Mouse (Mus musculus) heart, postnatal 0 days (tissue): ENCODE results near the gene Sema6c. TPM values are rescaled to one million over a fixed set of nuclear protein-coding genes. Genes with fewer than 3 reads are reported as not detected.
A peak's percentile ranks its signal among the peaks of the same experiment; 100 is the strongest.

Experiments
- ATAC-seq: fragments of 200-750 bp; cut with Nextera tagmentation; 2 replicates; pipeline ENCODE4 v1.8.0; 2017; ENCODE audit warnings: low read depth, moderate number of reproducible peaks, moderate library complexity; ENCODE audit not compliant: insufficient read depth
- DNase-seq: peaks from one replicate; pipeline ENCODE4 v3.0.0-alpha.2; 2016; ENCODE audit warnings: low spot score
- H3K27ac ChIP-seq: fragments of 300-500 bp; sonication (generic); 2 replicates; pipeline ENCODE4 v1.5.1; 2014; ENCODE audit warnings: low read depth, mild to moderate bottlenecking
- H3K27me3 ChIP-seq: fragments of 300-500 bp; sonication (generic); 2 replicates; pipeline ENCODE4 v1.6.1; 2014; ENCODE audit warnings: low read length, mixed read lengths; ENCODE audit not compliant: control insufficient read depth, insufficient read depth
- H3K36me3 ChIP-seq: fragments of 300-500 bp; sonication (generic); replicated peaks from 2 replicates; pipeline ENCODE4 v1.6.1; 2014; ENCODE audit warnings: low read length, mixed read lengths; ENCODE audit not compliant: control insufficient read depth, insufficient read depth
- H3K4me1 ChIP-seq: fragments of 300-500 bp; sonication (generic); 2 replicates; pipeline ENCODE4 v1.6.1; 2014; ENCODE audit warnings: antibody characterized with exemption; ENCODE audit not compliant: control insufficient read depth, insufficient read depth
- H3K4me2 ChIP-seq: fragments of 300-500 bp; sonication (generic); 2 replicates; pipeline ENCODE4 v1.6.1; 2014; ENCODE audit warnings: low read depth, mild to moderate bottlenecking, low read length, moderate library complexity
- H3K4me3 ChIP-seq: fragments of 300-500 bp; sonication (generic); 2 replicates; pipeline ENCODE4 v1.5.1; 2014; ENCODE audit warnings: low read depth, low read length
- H3K9ac ChIP-seq: fragments of 300-500 bp; sonication (generic); replicated peaks from 2 replicates; pipeline ENCODE4 v1.6.1; 2014; ENCODE audit warnings: low read depth, low read length, mixed read lengths
- H3K9me3 ChIP-seq: fragments of 300-500 bp; sonication (generic); replicated peaks from 2 replicates; pipeline ENCODE4 v1.6.1; 2016; ENCODE audit warnings: low read length; ENCODE audit not compliant: control insufficient read depth
- CTCF ChIP-seq: IDR thresholded peaks from 2 replicates; pipeline ENCODE4 v1.5.1; 2016; ENCODE audit warnings: antibody characterized with exemption, control low read depth, low read depth
- EP300 ChIP-seq: IDR thresholded peaks from 2 replicates; pipeline ENCODE4 v1.6.1; 2016; ENCODE audit warnings: antibody characterized with exemption, low read depth
- WGBS: fragments of 180-500 bp; shearing (Covaris S2); extraction: QIAGEN DNeasy Blood & Tissue Kit; methylation state at CpG from one replicate; pipeline ENCODE4 v1.1.7; 2014; 5-methylcytosine and 5-hydroxymethylcytosine counted together
- polyA plus RNA-seq: library from polyadenylated mRNA; unstranded; fragments of >200 nt; fragmentation: Nextera tagmentation; extraction: Ambion mirVana; gene quantifications from 2 replicates; pipeline ENCODE4 v1.2.1, GENCODE M21; 2015
- total RNA-seq: library from RNA; depleted of rRNA; stranded (reverse); fragments of >200 nt; gene quantifications from 2 replicates; pipeline ENCODE4 v1.2.3, GENCODE M21; 2014; ENCODE audit warnings: low replicate concordance

The Sema6c gene
- total and polyA plus RNA-seq, 2 experiments from 2014 or later, result 1.2 to 14.8 TPM

DNA sequence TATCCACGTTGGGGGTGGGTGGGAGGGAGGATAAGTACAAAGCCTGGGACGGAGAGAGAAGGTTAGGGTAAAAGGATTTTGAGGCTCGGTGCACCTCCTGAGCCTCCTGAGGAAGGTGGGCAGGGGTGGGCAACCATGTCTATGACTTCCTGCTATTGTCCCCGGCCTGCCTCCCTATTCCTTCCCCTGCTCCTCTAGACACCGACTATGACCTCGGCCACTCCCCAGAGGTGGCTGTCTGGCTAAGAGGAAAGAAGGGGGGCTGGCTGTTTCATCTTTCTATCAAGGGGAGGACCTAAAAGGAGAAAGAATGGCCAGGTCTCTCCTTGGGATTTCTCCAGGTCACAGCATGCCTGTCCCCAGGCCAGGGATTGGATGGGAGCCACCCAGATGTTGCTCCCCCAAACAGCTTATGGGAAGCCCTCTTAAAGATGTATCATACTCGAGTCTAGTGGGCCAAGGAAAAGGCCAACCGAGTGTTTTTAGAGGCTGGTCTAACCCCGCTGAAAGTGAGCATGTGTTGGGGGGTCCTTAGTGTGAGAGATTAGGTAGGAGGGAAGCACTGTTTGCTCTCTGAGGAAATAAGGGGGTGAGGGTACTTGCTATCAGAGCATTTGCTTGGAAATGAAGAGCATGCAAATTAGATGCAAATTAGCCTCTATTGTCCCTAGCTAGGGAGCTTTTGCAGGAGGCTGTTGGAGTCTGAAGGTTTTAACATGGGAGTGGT, 1.5 kb downstream of the Sema6c start:
- H3K36me3 ChIP-seq, result no peaks in the 10 kb centered on the region
- ATAC-seq, result no peak
- H3K4me3 ChIP-seq, result peak overlapping the region; percentile 83
- DNase-seq, result no peak
- H3K27ac ChIP-seq, result no peak overlapping the region
- 30% methylated on average over 9 of the region's 9 CpGs for WGBS
- H3K4me1 ChIP-seq, result peaks cover 38% of the 10 kb centered on the region
- no peaks in the 10 kb centered on the region for H3K9me3 ChIP-seq
- H3K4me2 ChIP-seq, result peak overlapping the region; percentile 97
- TF ChIP-seq CTCF, result no peak
- no peak for TF ChIP-seq EP300
- no peak overlapping the region for H3K9ac ChIP-seq
- H3K27me3 ChIP-seq, result peaks cover 11% of the 10 kb centered on the region; the same call in 1 of the 2 replicates

DNA sequence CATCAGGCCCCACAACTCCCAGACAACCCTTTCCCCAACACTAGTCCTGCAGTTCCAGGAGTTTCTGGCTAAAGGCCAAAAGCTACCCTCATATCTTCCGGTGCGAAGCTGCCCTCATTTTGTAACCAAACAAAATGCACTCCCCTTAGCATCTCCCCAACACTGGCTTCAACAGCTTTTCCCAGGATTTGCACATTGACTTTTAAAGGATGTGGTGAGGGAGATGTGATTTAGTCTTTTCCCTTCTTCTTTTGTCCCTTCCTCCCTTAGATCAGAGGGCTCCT, 2.0 kb downstream of the Sema6c start:
- no peaks in the 10 kb centered on the region for H3K36me3 ChIP-seq
- ATAC-seq, result no peak
- WGBS, result 34% methylated on average over 2 of the region's 2 CpGs
- no peak for TF ChIP-seq CTCF
- TF ChIP-seq EP300, result no peak
- no peaks in the 10 kb centered on the region for H3K9me3 ChIP-seq
- DNase-seq, result no peak
- no peak overlapping the region for H3K4me2 ChIP-seq
- no peak overlapping the region for H3K4me3 ChIP-seq
- H3K27me3 ChIP-seq, result peaks cover 8% of the 10 kb centered on the region; the same call in 1 of the 2 replicates
- H3K27ac ChIP-seq, result no peak overlapping the region
- peaks cover 38% of the 10 kb centered on the region for H3K4me1 ChIP-seq
- H3K9ac ChIP-seq, result no peak overlapping the region

DNA sequence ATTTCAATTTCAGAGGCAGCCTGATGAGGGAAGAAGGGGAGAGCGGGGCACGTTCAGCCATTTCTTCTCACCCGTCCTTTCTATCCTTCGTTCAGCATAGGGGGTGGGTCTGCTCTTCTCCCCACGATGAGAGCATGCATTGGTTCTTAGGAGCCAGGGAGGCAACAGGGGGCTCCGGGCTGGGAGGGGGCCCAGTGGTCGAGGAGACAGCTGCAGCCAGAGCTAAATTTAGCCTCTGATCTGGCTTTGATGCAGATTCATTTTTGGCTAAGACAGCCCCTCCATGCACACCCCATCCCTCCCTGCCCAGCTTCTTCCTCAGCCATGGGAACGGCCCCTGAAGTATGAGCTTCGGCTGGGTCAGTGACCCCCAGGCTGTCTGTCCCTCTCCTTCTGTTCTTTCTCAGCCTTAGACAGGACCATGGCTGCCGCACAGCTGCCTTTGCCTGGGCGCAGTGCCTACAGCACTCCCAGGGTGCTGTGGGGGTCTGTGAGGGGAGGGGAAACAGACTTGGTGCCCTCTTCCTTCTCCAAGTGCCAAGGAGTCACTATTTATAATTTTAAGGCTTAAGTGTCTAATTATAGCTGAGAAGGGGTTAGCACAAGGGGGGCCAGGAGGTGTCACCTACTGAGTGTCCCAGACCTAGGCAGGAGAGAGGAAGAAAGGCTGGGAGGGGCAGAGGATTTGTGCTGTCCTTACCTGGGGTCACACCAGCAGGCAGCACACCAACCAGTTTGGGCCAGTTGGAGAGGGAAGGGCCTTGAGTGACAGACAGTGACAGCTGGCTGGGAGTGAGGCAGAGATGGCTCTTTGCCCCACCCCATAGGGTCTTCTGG, 3.4 kb downstream of the Sema6c start:
- Histone ChIP-seq H3K4me3 (no peak overlapping the region), H3K4me1 (peaks cover 38% of the 10 kb centered on the region), H3K27me3 (peaks cover 12% of the 10 kb centered on the region; the same call in 1 of the 2 replicates), H3K4me2 (0 out of 2 replicates have a peak overlapping the region, but pooled peaks have one; percentile 6), H3K9me3 (no peaks in the 10 kb centered on the region), H3K27ac (no peak overlapping the region), H3K9ac (no peak overlapping the region), H3K36me3 (no peaks in the 10 kb centered on the region)
- DNase-seq (no peak), ATAC-seq (no peak)
- no peak for TF ChIP-seq CTCF
- no peak for TF ChIP-seq EP300
- WGBS, result 40% methylated on average over 11 of the region's 11 CpGs

DNA sequence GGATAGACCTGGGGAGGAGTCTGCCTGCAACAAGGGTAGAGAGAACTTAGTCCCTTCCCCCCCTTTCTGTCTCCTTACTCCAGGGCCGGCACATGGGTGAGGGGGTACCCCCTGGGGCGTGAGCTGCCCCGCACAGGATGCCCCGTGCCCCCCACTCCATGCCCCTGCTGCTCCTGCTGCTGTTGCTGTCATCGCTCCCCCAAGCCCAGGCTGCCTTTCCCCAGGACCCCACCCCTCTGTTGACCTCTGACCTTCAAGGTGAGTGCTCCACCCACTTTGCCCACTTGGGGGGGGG, 3.9 kb downstream of the Sema6c start:
- Histone ChIP-seq H3K4me3 (no peak overlapping the region), H3K9me3 (no peaks in the 10 kb centered on the region), H3K4me1 (peaks cover 38% of the 10 kb centered on the region), H3K27ac (no peak overlapping the region), H3K27me3 (peaks cover 12% of the 10 kb centered on the region; the same call in 1 of the 2 replicates), H3K9ac (no peak overlapping the region), H3K4me2 (no peak overlapping the region), H3K36me3 (no peaks in the 10 kb centered on the region)
- DNase-seq, result no peak
- WGBS, result 87% methylated on average over 5 of the region's 5 CpGs
- ATAC-seq, result no peak
- TF ChIP-seq EP300, result no peak
- TF ChIP-seq CTCF, result no peak

DNA sequence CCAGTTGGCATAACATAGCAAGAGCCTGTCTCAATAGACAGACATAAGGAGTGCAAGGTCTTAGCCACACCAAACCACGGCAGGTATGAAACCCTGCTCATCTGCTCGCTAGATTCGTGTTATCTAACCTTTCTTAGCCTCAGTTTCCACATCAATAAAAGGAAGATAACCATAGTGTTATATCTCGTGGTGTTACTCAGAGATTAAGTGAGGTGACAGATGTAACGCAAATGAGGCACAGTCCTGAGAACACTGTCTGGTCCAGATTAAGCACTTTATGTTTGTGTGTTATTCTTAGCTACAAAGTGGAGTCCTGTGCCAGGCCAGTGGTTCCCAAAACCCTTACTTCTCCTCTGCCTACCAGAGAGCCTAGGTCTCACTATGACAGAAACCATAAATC, 4.6 kb downstream of the Sema6c start:
- no peak for ATAC-seq
- Histone ChIP-seq H3K4me1 (peaks cover 38% of the 10 kb centered on the region), H3K9me3 (no peaks in the 10 kb centered on the region), H3K27me3 (peaks cover 13% of the 10 kb centered on the region; the same call in 1 of the 2 replicates), H3K27ac (no peak overlapping the region), H3K4me3 (no peak overlapping the region), H3K36me3 (no peaks in the 10 kb centered on the region), H3K9ac (no peak overlapping the region), H3K4me2 (no peak overlapping the region)
- no peak for DNase-seq
- WGBS, result 34% methylated on average over 5 of the region's 5 CpGs
- TF ChIP-seq CTCF, result no peak
- TF ChIP-seq EP300, result no peak
